Mouse (Mus musculus) small intestine, adult 2 months (tissue): ENCODE results near the gene Dhx15.

ENCODE experiments used
- CTCF ChIP-seq: fragments of 200-500 bp; IDR thresholded peaks from 2 replicates; pipeline ENCODE4 v1.5.1; 2012; ENCODE audit warnings: low read depth, mild to moderate bottlenecking, control low read depth, inconsistent platforms, low read length, moderate library complexity, mixed read lengths; ENCODE audit not compliant: insufficient replicate concordance, insufficient read length; ENCODE audit errors: extremely low read depth
- POLR2A ChIP-seq: fragments of 200-500 bp; IDR thresholded peaks from 2 replicates; pipeline ENCODE4 v1.6.1; 2012; ENCODE audit warnings: low read depth, mild to moderate bottlenecking, control low read depth, inconsistent platforms, low read length, moderate library complexity

GRCm38 (mm10) chr5:52132840-52133239, 57.5 kb downstream of the Dhx15 start:
- TF ChIP-seq POLR2A, result no peak
- no peak for TF ChIP-seq CTCF
